In the genomic region with DNA sequence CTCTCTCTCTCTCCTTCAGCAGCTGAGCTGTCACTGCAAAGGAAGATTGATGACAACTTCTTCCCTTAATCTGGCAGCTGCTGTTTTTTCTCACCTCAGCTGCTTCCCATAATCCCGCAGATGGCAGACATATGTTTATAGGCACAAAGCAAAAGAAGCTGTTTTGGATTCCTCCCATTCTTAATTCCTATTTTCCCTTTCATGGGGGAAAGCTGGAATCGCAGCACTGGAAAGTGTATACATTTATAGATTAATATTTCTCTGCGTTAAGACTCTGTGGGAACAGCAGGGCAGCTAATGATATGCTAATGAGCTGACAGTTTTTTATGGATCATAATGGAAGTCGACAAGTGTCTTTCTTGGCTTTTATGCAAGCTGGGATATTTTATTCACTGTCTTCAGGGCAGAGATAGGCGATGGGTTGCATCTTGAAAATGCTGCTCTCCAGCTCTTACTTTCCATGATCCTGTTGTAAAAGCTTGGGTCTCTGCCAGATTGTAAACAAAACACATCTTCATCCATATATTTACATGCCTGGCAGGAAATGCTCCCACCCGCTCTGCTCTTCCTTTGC, we compare ENCODE assay signal across 10 mouse cellular contexts.
DNase-seq lines count a peak whose midpoint lies in the region; ATAC-seq and TF ChIP-seq lines count a peak whose summit lies in the region.
"Had no signal": no experiment of that assay in that cellular context is flagged by ENCODE, and none has a peak within 500 bp of the region (broad histone marks: within the 10 kb centered on the region; RNA-seq: fewer than 3 reads in every experiment).

No protein-coding gene starts in this region.

- no peaks in the 10 kb centered on the region; the same call in 1 of the 2 replicates for H3K9me3 ChIP-seq in kidney, embryonic 16.5 days (ENCODE audit: low read length)
- H3K9me3 ChIP-seq in stomach, embryonic 14.5 days (ENCODE audit: control insufficient read depth, low read depth, low read length): no peaks in the 10 kb centered on the region
- H3K9me3 ChIP-seq in stomach, postnatal 0 days (ENCODE audit: control insufficient read depth, low read length): no peaks in the 10 kb centered on the region
- H3K9me3 ChIP-seq: kidney, embryonic 15.5 days had no signal

- H3K4me3 ChIP-seq in kidney, embryonic 16.5 days (ENCODE audit: low read length): no peak overlapping the region
- H3K4me3 ChIP-seq in stomach, embryonic 14.5 days (ENCODE audit: low read depth, low read length): no peak overlapping the region
- H3K4me3 ChIP-seq in stomach, postnatal 0 days (ENCODE audit: low read depth, low read length): no peak overlapping the region
- H3K4me3 ChIP-seq: kidney, embryonic 15.5 days; megakaryocyte, embryonic 14.5 days had no signal

- no peak overlapping the region for H3K9ac ChIP-seq in kidney, embryonic 16.5 days (replicated peaks; ENCODE audit: low read length)
- H3K9ac ChIP-seq in stomach, embryonic 14.5 days (replicated peaks; ENCODE audit: low read depth, low read length): no peak overlapping the region
- no peak overlapping the region for H3K9ac ChIP-seq in stomach, postnatal 0 days (ENCODE audit: low read length)
- H3K9ac ChIP-seq: kidney, embryonic 15.5 days had no signal

- no peaks in the 10 kb centered on the region for H3K27me3 ChIP-seq in kidney, embryonic 16.5 days (ENCODE audit: insufficient read depth, low read length)
- H3K27me3 ChIP-seq in stomach, embryonic 14.5 days (ENCODE audit: control insufficient read depth, insufficient read depth, low read length): no peaks in the 10 kb centered on the region
- H3K27me3 ChIP-seq in stomach, postnatal 0 days (ENCODE audit: control insufficient read depth, insufficient read depth, low read length): no peaks in the 10 kb centered on the region
- H3K27me3 ChIP-seq: CH12.LX; kidney, embryonic 15.5 days; megakaryocyte, embryonic 14.5 days had no signal

- TF ChIP-seq EP300 in stomach, postnatal 0 days (optimal IDR thresholded peaks at IDR 0.05): no peak

- H3K27ac ChIP-seq in kidney, embryonic 16.5 days (ENCODE audit: low read length): 0 out of 2 replicates have a peak overlapping the region, but pooled peaks have one; percentile 17
- no peak overlapping the region for H3K27ac ChIP-seq in stomach, embryonic 14.5 days (ENCODE audit: low read length)
- H3K27ac ChIP-seq in stomach, postnatal 0 days (replicated peaks): no peak overlapping the region
- H3K27ac ChIP-seq: kidney, embryonic 15.5 days had no signal

- 49% methylated on average over 6 of the region's 6 CpGs for WGBS in kidney, embryonic 16.5 days
- 25% methylated on average over 6 of the region's 6 CpGs for WGBS in stomach, embryonic 14.5 days
- 24% methylated on average over 6 of the region's 6 CpGs for WGBS in stomach, postnatal 0 days

- DNase-seq in kidney, postnatal 25 days: no peak
- no peak for DNase-seq in stomach, postnatal 0 days (ENCODE audit: low spot score)
- peak; percentile 41 for DNase-seq in layer of hippocampus, adult 9-11 months
- no peak for DNase-seq in cerebellum, adult 9-10 months
- no peak for DNase-seq in urinary bladder, postnatal 4 days (ENCODE audit: low spot score in 2 of 2)

- peak; percentile 27; the same call in 1 of the 2 replicates for ATAC-seq in kidney, embryonic 16.5 days (ENCODE audit: low FRiP score, low TSS enrichment)
- peak; percentile 63; the same call in 1 of the 2 replicates for ATAC-seq in stomach, embryonic 14.5 days (ENCODE audit: insufficient number of reproducible peaks, insufficient read depth, low FRiP score, low read depth)
- no peak for ATAC-seq in stomach, postnatal 0 days (ENCODE audit: low FRiP score, low TSS enrichment)

- H3K4me2 ChIP-seq in kidney, embryonic 16.5 days (replicated peaks; ENCODE audit: low read depth, low read length): no peak overlapping the region
- H3K4me2 ChIP-seq in stomach, embryonic 14.5 days (replicated peaks; ENCODE audit: low read depth, low read length): no peak overlapping the region
- no peak overlapping the region for H3K4me2 ChIP-seq in stomach, postnatal 0 days (replicated peaks; ENCODE audit: low read depth)
- H3K4me2 ChIP-seq: kidney, embryonic 15.5 days had no signal

- H3K4me1 ChIP-seq in kidney, embryonic 16.5 days (ENCODE audit: insufficient read depth, low read length): no peaks in the 10 kb centered on the region
- no peaks in the 10 kb centered on the region for H3K4me1 ChIP-seq in stomach, embryonic 14.5 days (ENCODE audit: control insufficient read depth, insufficient read depth, low read length)
- H3K4me1 ChIP-seq in stomach, postnatal 0 days (replicated peaks; ENCODE audit: control insufficient read depth, insufficient read depth): no peaks in the 10 kb centered on the region
- H3K4me1 ChIP-seq: megakaryocyte, embryonic 14.5 days had no signal

- no peaks in the 10 kb centered on the region for H3K36me3 ChIP-seq in kidney, embryonic 16.5 days (ENCODE audit: insufficient read depth, low read length)
- no peaks in the 10 kb centered on the region for H3K36me3 ChIP-seq in stomach, embryonic 14.5 days (ENCODE audit: control insufficient read depth, insufficient read depth, low read length)
- H3K36me3 ChIP-seq in stomach, postnatal 0 days (ENCODE audit: control insufficient read depth, insufficient read depth, low read length): no peaks in the 10 kb centered on the region
- H3K36me3 ChIP-seq: kidney, embryonic 15.5 days had no signal

- TF ChIP-seq CTCF in stomach, postnatal 0 days (IDR thresholded peaks at IDR 0.05; ENCODE audit: low read depth): no peak
